Mouse (Mus musculus) ES-Bruce4 (cell line): Measurements from ENCODE around the gene Polr1c. TPM values are rescaled to one million over a fixed set of nuclear protein-coding genes. Genes with fewer than 3 reads are reported as not detected.

ENCODE experiments used
- H3K27ac ChIP-seq: 2 replicates; pipeline ENCODE4 v1.5.1; 2012; ENCODE audit warnings: low read length, inconsistent platforms; ENCODE audit not compliant: insufficient read depth
- H3K27me3 ChIP-seq: 2 replicates; pipeline ENCODE4 v1.6.1; 2012; ENCODE audit warnings: mild to moderate bottlenecking, low read length, inconsistent platforms; ENCODE audit not compliant: control insufficient read depth, poor library complexity, insufficient read depth, severe bottlenecking
- H3K36me3 ChIP-seq: 2 replicates; pipeline ENCODE4 v1.6.1; 2012; ENCODE audit warnings: inconsistent platforms, mild to moderate bottlenecking, low read length, moderate library complexity; ENCODE audit not compliant: control insufficient read depth, poor library complexity, insufficient read depth, severe bottlenecking
- H3K4me1 ChIP-seq: one replicate; pipeline ENCODE4 v1.8.1; 2011; ENCODE audit warnings: low read length; ENCODE audit not compliant: control insufficient read depth, insufficient read depth
- H3K4me3 ChIP-seq: 2 replicates; pipeline ENCODE4 v1.5.1; 2011; ENCODE audit warnings: low read depth, mild to moderate bottlenecking, low read length
- H3K9ac ChIP-seq: 2 replicates; pipeline ENCODE4 v1.6.1; 2012; ENCODE audit warnings: low read depth, mild to moderate bottlenecking, inconsistent platforms; ENCODE audit not compliant: poor library complexity, severe bottlenecking
- H3K9me3 ChIP-seq: replicated peaks from 2 replicates; pipeline ENCODE4 v1.6.1; 2012; ENCODE audit warnings: mild to moderate bottlenecking, low read length, inconsistent platforms; ENCODE audit not compliant: control insufficient read depth, poor library complexity, insufficient read depth, severe bottlenecking
- CTCF ChIP-seq: IDR thresholded peaks from one replicate; pipeline ENCODE4 v1.8.1; 2011; ENCODE audit warnings: low read depth, low read length
- EP300 ChIP-seq: IDR thresholded peaks from 2 replicates; pipeline ENCODE4 v1.6.1; 2011; ENCODE audit warnings: low read depth, low read length; ENCODE audit not compliant: insufficient read depth
- POLR2A ChIP-seq: IDR thresholded peaks from one replicate; pipeline ENCODE4 v1.8.1; 2011; ENCODE audit warnings: low read length; ENCODE audit not compliant: insufficient read depth
- polyA plus RNA-seq: library from polyadenylated mRNA; stranded (reverse); fragments of >200 nt; gene quantifications from 2 replicates; pipeline ENCODE4 v1.2.4, GENCODE M21; 2011; ENCODE audit warnings: low read depth; ENCODE audit not compliant: missing spikeins, insufficient read depth, insufficient read length

Gene Polr1c
- polyA plus RNA-seq, 1 experiment: 106 TPM

DNA sequence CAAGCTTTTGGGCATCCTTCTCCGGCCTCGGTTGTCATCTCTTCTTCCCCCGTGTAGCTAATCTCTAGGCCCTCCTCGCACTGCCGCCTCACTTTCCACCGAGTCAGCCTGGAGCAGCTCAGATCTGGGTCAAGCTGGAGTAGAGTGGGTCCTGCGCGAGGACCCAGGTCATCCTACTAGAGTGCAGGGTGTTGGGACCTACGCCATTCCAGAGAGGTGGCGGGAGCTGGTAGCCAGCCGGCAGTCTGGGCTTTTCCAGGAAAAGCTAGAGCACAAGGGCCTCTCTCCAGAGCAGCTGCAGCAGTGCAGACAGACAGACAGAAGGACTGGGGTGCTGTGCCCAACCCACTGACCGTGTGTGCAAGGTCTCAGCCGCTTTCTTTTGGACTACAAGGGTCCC is 5.6 kb downstream of the Polr1c start:
- H3K4me1 ChIP-seq: no peaks in the 10 kb centered on the region
- H3K36me3 ChIP-seq: peaks cover 75% of the 10 kb centered on the region
- H3K9me3 ChIP-seq: no peaks in the 10 kb centered on the region
- H3K27ac ChIP-seq: no peak overlapping the region
- no peak overlapping the region for H3K9ac ChIP-seq
- no peak for TF ChIP-seq CTCF
- no peak for TF ChIP-seq POLR2A
- no peak for TF ChIP-seq EP300
- no peak overlapping the region for H3K4me3 ChIP-seq
- H3K27me3 ChIP-seq: no peaks in the 10 kb centered on the region

DNA sequence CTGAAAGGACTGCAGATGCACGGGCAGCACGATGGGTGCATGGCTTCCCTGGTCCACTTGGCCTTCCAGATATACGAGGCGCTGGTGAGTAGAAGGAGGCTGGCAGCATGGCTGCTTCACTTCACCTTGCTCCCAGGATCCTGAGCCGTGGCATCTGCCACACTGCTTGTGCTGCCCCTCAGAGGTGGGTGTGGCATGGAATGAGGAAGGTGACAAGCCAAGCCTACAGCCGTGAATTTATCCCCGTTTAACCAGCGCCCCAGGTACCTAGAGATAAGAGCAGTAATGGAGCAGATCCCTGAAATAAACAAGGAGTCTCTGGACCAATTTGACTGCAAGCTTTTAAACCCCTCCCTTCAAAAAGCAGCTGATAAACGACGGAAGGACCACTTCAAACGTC is 6.4 kb downstream of the Polr1c start:
- Histone ChIP-seq H3K36me3 (peaks cover 84% of the 10 kb centered on the region), H3K4me3 (no peak overlapping the region), H3K27ac (no peak overlapping the region), H3K9me3 (no peaks in the 10 kb centered on the region), H3K27me3 (no peaks in the 10 kb centered on the region), H3K9ac (no peak overlapping the region), H3K4me1 (no peaks in the 10 kb centered on the region)
- TF ChIP-seq CTCF: no peak
- no peak for TF ChIP-seq POLR2A
- TF ChIP-seq EP300: no peak

- no peak for TF ChIP-seq EP300
- no peak for TF ChIP-seq POLR2A
- TF ChIP-seq CTCF: no peak
- H3K36me3 ChIP-seq: peaks cover 81% of the 10 kb centered on the region
- no peaks in the 10 kb centered on the region for H3K4me1 ChIP-seq
Measured at GRCm38 (mm10) chr17:46239516-46240114, 8.2 kb downstream of the Polr1c start.

GRCm38 (mm10) chr17:46237480-46237879 is 10.4 kb downstream of the Polr1c start:
- TF ChIP-seq CTCF (no peak), EP300 (no peak), POLR2A (no peak)
- peaks cover 81% of the 10 kb centered on the region for H3K36me3 ChIP-seq
- no peaks in the 10 kb centered on the region for H3K4me1 ChIP-seq

More at GRCm38 (mm10) chr17:46239516-46240114, 8.2 kb downstream of the Polr1c start:
- Histone ChIP-seq H3K9me3 (no peaks in the 10 kb centered on the region), H3K4me3 (no peak overlapping the region), H3K27me3 (no peaks in the 10 kb centered on the region), H3K27ac (no peak overlapping the region), H3K9ac (no peak overlapping the region)

DNA sequence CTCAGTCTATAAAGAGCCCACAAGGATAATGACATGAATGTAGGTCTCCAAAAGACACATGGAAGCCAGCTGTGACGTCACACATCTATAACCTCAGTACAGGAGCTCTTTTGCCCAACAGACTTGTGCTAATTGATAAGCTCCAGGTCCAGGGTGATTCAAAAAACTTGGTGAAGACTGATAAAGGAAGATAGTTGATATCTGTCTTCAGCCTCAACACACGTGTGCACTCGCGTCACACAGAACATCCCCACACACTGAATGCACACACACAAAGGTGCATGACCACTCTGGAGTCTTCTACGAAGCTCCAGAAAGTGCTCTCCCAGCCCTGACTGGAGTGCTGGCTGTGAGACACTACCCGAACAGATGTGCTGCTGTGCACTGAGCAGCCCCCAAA is 10.8 kb downstream of the Polr1c start:
- H3K27ac ChIP-seq: no peak overlapping the region
- H3K4me3 ChIP-seq: no peak overlapping the region
- H3K4me1 ChIP-seq: no peaks in the 10 kb centered on the region
- no peak overlapping the region for H3K9ac ChIP-seq
- TF ChIP-seq CTCF (no peak), EP300 (no peak), POLR2A (no peak)
- H3K36me3 ChIP-seq: peaks cover 77% of the 10 kb centered on the region
- no peaks in the 10 kb centered on the region for H3K9me3 ChIP-seq
- no peaks in the 10 kb centered on the region for H3K27me3 ChIP-seq

More at GRCm38 (mm10) chr17:46237480-46237879, 10.4 kb downstream of the Polr1c start:
- Histone ChIP-seq H3K27ac (no peak overlapping the region), H3K4me3 (no peak overlapping the region), H3K9ac (no peak overlapping the region), H3K9me3 (no peaks in the 10 kb centered on the region), H3K27me3 (no peaks in the 10 kb centered on the region)

GRCm38 (mm10) chr17:46236067-46236466 is 11.8 kb downstream of the Polr1c start:
- Histone ChIP-seq H3K4me1 (no peaks in the 10 kb centered on the region), H3K9ac (no peak overlapping the region), H3K27me3 (no peaks in the 10 kb centered on the region), H3K27ac (no peak overlapping the region), H3K9me3 (no peaks in the 10 kb centered on the region), H3K36me3 (peaks cover 74% of the 10 kb centered on the region), H3K4me3 (no peak overlapping the region)
- no peak for TF ChIP-seq CTCF
